Mouse (Mus musculus): ENCODE measurements at regions not wholly inside any gene's neighbourhood (a gene's known extent, or its start where the extent isn't known, plus 50 kb on each side); places are given as distances from the start of the nearest gene placed in this dataset.
A peak's percentile ranks its signal among the peaks of the same experiment; 100 is the strongest.
"Not testable (repeated sequence)": the region's sequence is repeated elsewhere in the genome, so short reads cannot be mapped to it uniquely, and the experiment has no call there.

GRCm38 (mm10) chr2:166316409-166316916 is 161.0 kb upstream of the Sulf2 start:
- no peak for DNase-seq

GRCm38 (mm10) chr2:166310438-166310837 is 155.0 kb upstream of the Sulf2 start:
- no peak for DNase-seq

- no peak for DNase-seq
Observed at GRCm38 (mm10) chr2:166309882-166310281, 154.4 kb upstream of the Sulf2 start.

GRCm38 (mm10) chr2:166307551-166307950 is 152.1 kb upstream of the Sulf2 start:
- no peak for DNase-seq

- DNase-seq: no peak
Observed at GRCm38 (mm10) chr2:166305044-166306002, 149.9 kb upstream of the Sulf2 start.

- no peak for DNase-seq
Observed at GRCm38 (mm10) chr2:166303854-166304253, 148.4 kb upstream of the Sulf2 start.

GRCm38 (mm10) chr2:166301161-166301560 is 145.7 kb upstream of the Sulf2 start:
- peak; percentile 76 for DNase-seq

GRCm38 (mm10) chr2:166294672-166295071 is 139.2 kb upstream of the Sulf2 start:
- DNase-seq: no peak

GRCm38 (mm10) chr2:166292987-166293386 is 137.5 kb upstream of the Sulf2 start:
- no peak for DNase-seq

- no peak for DNase-seq
Observed at GRCm38 (mm10) chr2:166291266-166291665, 135.8 kb upstream of the Sulf2 start.

- DNase-seq: no peak
Observed at GRCm38 (mm10) chr2:166290826-166291225, 135.4 kb upstream of the Sulf2 start.

- no peak for DNase-seq
Observed at GRCm38 (mm10) chr2:166289198-166289597, 133.7 kb upstream of the Sulf2 start.

GRCm38 (mm10) chr2:166281137-166281536 is 125.7 kb upstream of the Sulf2 start:
- not testable (repeated sequence) for DNase-seq

GRCm38 (mm10) chr2:166280651-166281127 is 125.2 kb upstream of the Sulf2 start:
- DNase-seq: no peak

- no peak for DNase-seq
Observed at GRCm38 (mm10) chr2:166279676-166280075, 124.2 kb upstream of the Sulf2 start.

- DNase-seq: no peak
Observed at GRCm38 (mm10) chr2:166275398-166275797, 119.9 kb upstream of the Sulf2 start.

GRCm38 (mm10) chr2:166274016-166274346 is 118.5 kb upstream of the Sulf2 start:
- DNase-seq: no peak

- peak; percentile 76 for DNase-seq
Observed at GRCm38 (mm10) chr2:166273312-166274015, 118.0 kb upstream of the Sulf2 start.

- DNase-seq: no peak
Observed at GRCm38 (mm10) chr2:166272841-166273240, 117.4 kb upstream of the Sulf2 start.

GRCm38 (mm10) chr2:166272190-166272543 is 116.7 kb upstream of the Sulf2 start:
- DNase-seq: no peak

- no peak for DNase-seq
Observed at GRCm38 (mm10) chr2:166271373-166272189, 116.1 kb upstream of the Sulf2 start.

GRCm38 (mm10) chr2:166270007-166270406 is 114.5 kb upstream of the Sulf2 start:
- no peak for DNase-seq

- no peak for DNase-seq
Observed at GRCm38 (mm10) chr2:166266915-166267314, 111.5 kb upstream of the Sulf2 start.

All from kidney, adult 11 months (tissue).